Mouse (Mus musculus) heart, embryonic 15.5 days (tissue): Measurements from ENCODE around the gene Dgkh. TPM values are rescaled to one million over a fixed set of nuclear protein-coding genes. Genes with fewer than 3 reads are reported as not detected.

Experiments
- ATAC-seq: fragments of 200-750 bp; cut with Nextera tagmentation; replicated peaks from 2 replicates; pipeline ENCODE4 v1.8.0; 2017; ENCODE audit warnings: low read depth, moderate TSS enrichment; ENCODE audit not compliant: insufficient number of reproducible peaks, insufficient read depth, low FRiP score
- H3K27ac ChIP-seq: fragments of 300-500 bp; sonication (generic); 2 replicates; pipeline ENCODE4 v1.5.1; 2015; ENCODE audit warnings: mild to moderate bottlenecking, inconsistent platforms
- H3K27me3 ChIP-seq: fragments of 300-500 bp; sonication (generic); 2 replicates; pipeline ENCODE4 v1.6.1; 2015; ENCODE audit warnings: inconsistent platforms
- H3K36me3 ChIP-seq: fragments of 300-500 bp; sonication (generic); 2 replicates; pipeline ENCODE4 v1.6.1; 2015; ENCODE audit warnings: mild to moderate bottlenecking, inconsistent platforms
- H3K4me1 ChIP-seq: fragments of 300-500 bp; sonication (generic); replicated peaks from 2 replicates; pipeline ENCODE4 v1.6.1; 2015; ENCODE audit warnings: inconsistent platforms
- H3K4me2 ChIP-seq: fragments of 300-500 bp; sonication (generic); 2 replicates; pipeline ENCODE4 v1.6.1; 2015; ENCODE audit warnings: inconsistent platforms, mild to moderate bottlenecking, moderate library complexity
- H3K4me3 ChIP-seq: fragments of 300-500 bp; sonication (generic); 2 replicates; pipeline ENCODE4 v1.5.1; 2015; ENCODE audit warnings: mild to moderate bottlenecking, inconsistent platforms
- H3K9ac ChIP-seq: fragments of 300-500 bp; sonication (generic); 2 replicates; pipeline ENCODE4 v1.6.1; 2015; ENCODE audit warnings: mild to moderate bottlenecking, inconsistent platforms
- H3K9me3 ChIP-seq: fragments of 300-500 bp; sonication (generic); replicated peaks from 2 replicates; pipeline ENCODE4 v1.6.1; 2016; ENCODE audit warnings: inconsistent platforms
- WGBS: fragments of 180-500 bp; shearing (Covaris S2); methylation state at CpG from one replicate; pipeline ENCODE4 v1.1.7; 2015; ENCODE audit warnings: mixed read lengths; 5-methylcytosine and 5-hydroxymethylcytosine counted together
- polyA plus RNA-seq: library from polyadenylated mRNA; unstranded; fragments of >200 nt; fragmentation: Nextera tagmentation; extraction: Ambion mirVana; gene quantifications from 2 replicates; pipeline ENCODE4 v1.2.1, GENCODE M21; 2015

Gene Dgkh
- polyA plus RNA-seq, 1 experiment from 2014 or later, result 1.4 TPM

GRCm38 (mm10) chr14:78534651-78535050 lies 197.9 kb downstream of the Dgkh start:
- ATAC-seq, result no peak
- no peak overlapping the region for H3K4me3 ChIP-seq
- H3K4me1 ChIP-seq, result peaks cover 54% of the 10 kb centered on the region
- H3K27me3 ChIP-seq, result no peaks in the 10 kb centered on the region
- H3K4me2 ChIP-seq, result 0 out of 2 replicates have a peak overlapping the region, but pooled peaks have one; percentile 81
- no peaks in the 10 kb centered on the region for H3K9me3 ChIP-seq
- 96% methylated on average over 5 of the region's 5 CpGs for WGBS
- no peak overlapping the region for H3K9ac ChIP-seq
- no peaks in the 10 kb centered on the region for H3K36me3 ChIP-seq
- no peak overlapping the region for H3K27ac ChIP-seq

DNA sequence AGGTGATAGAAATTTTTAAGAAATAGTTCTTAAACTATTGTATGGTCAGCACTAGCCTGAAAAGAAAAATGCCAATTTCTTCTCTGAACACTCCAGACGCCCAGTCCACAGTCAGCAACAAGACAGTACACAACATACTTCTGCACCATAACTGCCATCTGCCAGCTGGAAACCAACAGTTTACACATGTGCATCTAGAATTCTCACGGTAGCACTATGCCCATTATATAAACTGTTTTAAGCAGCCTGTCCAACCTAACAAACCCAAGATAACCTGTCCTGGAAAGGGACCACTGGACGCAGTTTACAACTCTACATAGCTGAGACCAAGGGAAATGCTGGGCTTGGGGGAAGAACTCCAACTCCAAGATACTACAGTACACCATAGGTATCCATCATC lies 198.9 kb downstream of the Dgkh start:
- H3K27ac ChIP-seq, result no peak overlapping the region
- no peaks in the 10 kb centered on the region for H3K27me3 ChIP-seq
- no peaks in the 10 kb centered on the region for H3K9me3 ChIP-seq
- H3K4me3 ChIP-seq, result no peak overlapping the region
- no peak for ATAC-seq
- peaks cover 64% of the 10 kb centered on the region for H3K4me1 ChIP-seq
- no peak overlapping the region for H3K4me2 ChIP-seq
- H3K36me3 ChIP-seq, result no peaks in the 10 kb centered on the region
- H3K9ac ChIP-seq, result no peak overlapping the region
- 76% methylated on average over 3 of the region's 3 CpGs for WGBS

GRCm38 (mm10) chr14:78532345-78532744 lies 200.2 kb downstream of the Dgkh start:
- Histone ChIP-seq H3K27ac (peak overlapping the region; percentile 66), H3K9me3 (no peaks in the 10 kb centered on the region), H3K9ac (no peak overlapping the region), H3K27me3 (no peaks in the 10 kb centered on the region), H3K36me3 (no peaks in the 10 kb centered on the region), H3K4me3 (no peak overlapping the region), H3K4me2 (0 out of 2 replicates have a peak overlapping the region, but pooled peaks have one; percentile 34), H3K4me1 (peaks cover 59% of the 10 kb centered on the region)
- WGBS, result 48% methylated on average over 6 of the region's 6 CpGs
- no peak for ATAC-seq

DNA sequence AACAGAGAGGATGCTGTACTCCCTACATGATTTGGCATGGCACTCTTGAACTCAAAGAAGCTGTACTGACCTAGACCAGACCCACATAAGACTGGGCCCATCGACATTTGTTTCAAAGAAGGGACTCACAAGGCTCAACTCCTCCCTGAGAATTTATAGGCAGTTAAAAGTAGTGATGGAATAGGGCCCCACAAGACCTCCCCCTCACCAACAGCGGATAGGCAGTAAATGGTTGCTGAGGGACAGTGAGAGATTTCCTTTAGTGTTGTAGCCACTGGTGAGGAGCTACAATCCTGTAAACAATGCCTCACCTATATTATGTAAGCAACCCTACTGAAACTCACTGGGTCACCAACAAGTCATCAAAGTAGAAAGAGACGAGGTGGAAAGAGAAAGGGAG lies 202.3 kb downstream of the Dgkh start:
- Histone ChIP-seq H3K4me1 (peaks cover 65% of the 10 kb centered on the region), H3K27me3 (no peaks in the 10 kb centered on the region), H3K4me3 (no peak overlapping the region), H3K9ac (no peak overlapping the region), H3K9me3 (no peaks in the 10 kb centered on the region), H3K27ac (no peak overlapping the region), H3K36me3 (no peaks in the 10 kb centered on the region), H3K4me2 (no peak overlapping the region)
- WGBS, result 85% methylated on average over 3 of the region's 3 CpGs
- no peak for ATAC-seq

GRCm38 (mm10) chr14:78528461-78529425 lies 203.8 kb downstream of the Dgkh start:
- H3K9me3 ChIP-seq, result no peaks in the 10 kb centered on the region
- H3K4me3 ChIP-seq, result no peak overlapping the region
- no peak overlapping the region for H3K4me2 ChIP-seq
- H3K36me3 ChIP-seq, result no peaks in the 10 kb centered on the region
- no peak for ATAC-seq
- H3K4me1 ChIP-seq, result peaks cover 64% of the 10 kb centered on the region
- no peaks in the 10 kb centered on the region for H3K27me3 ChIP-seq
- peak overlapping the region; percentile 71 for H3K27ac ChIP-seq
- 49% methylated on average over 8 of the region's 8 CpGs for WGBS
- H3K9ac ChIP-seq, result no peak overlapping the region

- Histone ChIP-seq H3K27me3 (no peaks in the 10 kb centered on the region), H3K36me3 (no peaks in the 10 kb centered on the region), H3K9ac (no peak overlapping the region), H3K27ac (no peak overlapping the region), H3K4me1 (peaks cover 59% of the 10 kb centered on the region), H3K9me3 (no peaks in the 10 kb centered on the region), H3K4me2 (no peak overlapping the region), H3K4me3 (no peak overlapping the region)
- 73% methylated on average over 6 of the region's 6 CpGs for WGBS
- no peak for ATAC-seq
These were observed 205.7 kb downstream of the Dgkh start for GRCm38 (mm10) chr14:78526907-78527306.

- no peak overlapping the region for H3K4me2 ChIP-seq
- ATAC-seq, result no peak
- no peak overlapping the region for H3K27ac ChIP-seq
- H3K36me3 ChIP-seq, result no peaks in the 10 kb centered on the region
- H3K4me3 ChIP-seq, result no peak overlapping the region
- H3K9ac ChIP-seq, result no peak overlapping the region
- H3K4me1 ChIP-seq, result peaks cover 55% of the 10 kb centered on the region
- 60% methylated on average over 3 of the region's 3 CpGs for WGBS
- H3K9me3 ChIP-seq, result no peaks in the 10 kb centered on the region
- no peaks in the 10 kb centered on the region for H3K27me3 ChIP-seq
These were observed 206.1 kb downstream of the Dgkh start for GRCm38 (mm10) chr14:78526475-78526874.

GRCm38 (mm10) chr14:78525611-78526457 lies 206.7 kb downstream of the Dgkh start:
- Histone ChIP-seq H3K27me3 (no peaks in the 10 kb centered on the region), H3K4me3 (no peak overlapping the region), H3K27ac (peak overlapping the region; percentile 15; the same call in 1 of the 2 replicates), H3K4me2 (no peak overlapping the region), H3K4me1 (peaks cover 51% of the 10 kb centered on the region), H3K9ac (no peak overlapping the region), H3K9me3 (no peaks in the 10 kb centered on the region), H3K36me3 (no peaks in the 10 kb centered on the region)
- 98% methylated on average over 3 of the region's 3 CpGs for WGBS
- ATAC-seq, result peak; percentile 42; the same call in 1 of the 2 replicates

- Histone ChIP-seq H3K27ac (peak overlapping the region; percentile 15; the same call in 1 of the 2 replicates), H3K4me3 (no peak overlapping the region), H3K9me3 (no peaks in the 10 kb centered on the region), H3K9ac (no peak overlapping the region), H3K36me3 (no peaks in the 10 kb centered on the region; the same call in 1 of the 2 replicates), H3K4me2 (no peak overlapping the region), H3K27me3 (no peaks in the 10 kb centered on the region), H3K4me1 (peaks cover 45% of the 10 kb centered on the region)
- no peak for ATAC-seq
- WGBS, result 91% methylated on average over 2 of the region's 2 CpGs
These were observed 207.5 kb downstream of the Dgkh start for GRCm38 (mm10) chr14:78525059-78525458.

GRCm38 (mm10) chr14:78510713-78511112 lies 221.9 kb downstream of the Dgkh start:
- Histone ChIP-seq H3K4me2 (no peak overlapping the region), H3K4me3 (no peak overlapping the region), H3K9ac (no peak overlapping the region), H3K36me3 (peaks cover 58% of the 10 kb centered on the region), H3K9me3 (no peaks in the 10 kb centered on the region), H3K4me1 (peaks cover 11% of the 10 kb centered on the region; the same call in 1 of the 2 replicates), H3K27ac (no peak overlapping the region), H3K27me3 (no peaks in the 10 kb centered on the region)
- ATAC-seq, result no peak
- 72% methylated on average over 9 of the region's 9 CpGs for WGBS

DNA sequence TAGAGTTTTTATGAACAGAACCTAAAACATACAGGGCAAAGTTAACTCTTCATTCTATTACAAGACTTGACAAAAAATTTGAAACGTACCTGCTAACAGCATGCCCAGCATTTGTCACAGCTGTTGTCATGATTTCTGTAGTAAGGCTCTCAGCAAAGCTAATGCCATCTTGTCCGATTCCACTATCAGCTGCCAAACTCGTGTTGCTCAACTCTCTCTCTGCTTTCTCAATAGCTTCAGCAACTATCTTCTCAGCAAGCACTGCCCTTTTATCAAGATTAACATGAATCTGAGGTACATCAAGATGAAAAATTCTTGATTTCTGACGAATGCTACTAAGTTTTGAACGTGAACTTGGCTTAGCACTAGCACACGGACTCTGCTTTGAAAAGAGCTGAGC lies 222.8 kb downstream of the Dgkh start:
- Histone ChIP-seq H3K9me3 (no peaks in the 10 kb centered on the region), H3K36me3 (peaks cover 62% of the 10 kb centered on the region), H3K27ac (no peak overlapping the region), H3K4me3 (no peak overlapping the region), H3K4me2 (no peak overlapping the region), H3K4me1 (peaks cover 11% of the 10 kb centered on the region; the same call in 1 of the 2 replicates), H3K9ac (no peak overlapping the region), H3K27me3 (no peaks in the 10 kb centered on the region)
- no peak for ATAC-seq
- WGBS, result 86% methylated on average over 6 of the region's 6 CpGs
